Mouse (Mus musculus) cerebellum, postnatal 10 days (tissue): ENCODE measurements around the gene Spred2.
A peak's percentile ranks its signal among the peaks of the same experiment; 100 is the strongest.

Source experiments
- DNase-seq, 2 experiments: peaks; one replicate each; pipeline ENCODE4 v3.0.0; 2021; ENCODE audit warnings: mixed read lengths in 2 of 2

The Spred2 gene

DNA sequence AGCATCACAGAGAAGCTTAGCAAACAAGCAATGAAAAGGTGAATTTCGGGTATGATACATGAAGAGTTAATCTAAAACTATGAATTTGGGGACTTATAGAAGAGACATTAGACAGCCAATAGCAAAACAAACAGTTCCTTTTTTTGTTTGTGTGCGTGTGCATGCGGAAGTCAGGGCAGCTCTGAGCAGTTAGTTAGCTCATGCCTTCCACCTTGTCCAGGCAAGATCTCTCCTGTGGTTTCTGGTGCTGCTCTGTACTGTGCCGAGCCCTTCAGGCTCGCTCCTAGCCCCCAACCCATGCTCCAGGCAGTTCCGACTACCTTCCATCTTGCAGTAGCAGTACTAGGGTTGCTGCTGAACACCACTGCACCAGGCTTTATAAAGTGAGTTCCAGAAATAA, 31.5 kb downstream of the Spred2 start:
- no peak for DNase-seq

DNA sequence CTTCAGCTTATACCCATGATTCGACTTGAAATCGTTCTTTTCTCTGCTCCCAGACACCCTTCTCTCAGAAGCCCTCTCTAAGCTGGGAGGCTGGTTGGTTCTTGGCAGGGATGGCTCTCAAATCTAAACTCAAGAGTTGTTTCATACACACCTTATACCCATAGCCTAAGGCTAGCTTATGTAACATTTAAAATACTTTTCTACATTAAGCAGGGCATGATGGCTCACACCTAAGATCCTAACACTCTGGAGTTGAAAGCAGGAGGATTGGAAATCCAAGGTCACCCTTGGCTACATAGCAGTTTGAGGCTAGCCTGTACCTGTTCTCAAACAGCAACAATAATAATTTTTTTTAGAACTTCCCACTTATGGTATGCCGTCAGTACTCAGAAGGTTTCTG, 34.8 kb downstream of the Spred2 start:
- no peak for DNase-seq

DNA sequence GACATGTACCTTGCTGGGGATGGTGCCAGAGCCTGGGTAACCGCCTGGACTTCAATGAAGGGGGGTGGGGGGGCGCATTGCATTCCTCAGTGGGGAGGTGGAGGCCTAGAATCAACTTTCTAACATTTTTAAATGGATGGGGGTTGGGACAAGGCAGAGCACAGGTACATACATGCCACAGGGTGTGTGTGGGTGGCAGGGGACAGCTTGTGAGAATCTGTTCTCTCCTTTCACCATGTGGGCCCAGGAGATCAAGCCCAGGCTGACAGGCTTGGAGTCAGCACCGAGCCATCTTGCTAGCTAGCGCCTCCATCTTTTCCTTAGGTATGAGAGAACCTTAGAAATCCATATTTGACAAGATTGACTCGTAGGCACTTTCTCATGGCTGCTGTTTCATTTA, 35.7 kb downstream of the Spred2 start:
- DNase-seq: peak in 1 of 2 experiments; percentile 36

DNA sequence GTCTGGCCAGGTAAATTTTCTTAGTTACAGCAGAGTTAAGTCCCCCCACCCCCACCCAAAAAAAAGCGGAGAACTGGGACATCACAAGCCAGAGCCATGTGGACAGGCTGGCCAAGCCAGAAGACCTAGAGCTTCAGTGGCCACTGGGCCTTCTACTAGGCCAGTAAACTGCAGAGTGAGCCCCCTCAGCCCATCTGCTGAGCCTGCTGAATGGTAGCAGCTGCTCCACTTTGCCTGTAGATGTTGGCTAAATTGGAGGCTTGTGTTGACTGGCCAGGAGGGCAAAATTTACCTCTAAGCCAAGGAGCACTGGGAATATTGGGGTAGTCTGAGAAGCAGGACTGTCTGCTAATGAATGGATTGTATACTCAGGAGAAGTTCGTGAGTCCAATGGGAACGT, 36.4 kb downstream of the Spred2 start:
- DNase-seq: peak; percentile 59 to 71

DNA sequence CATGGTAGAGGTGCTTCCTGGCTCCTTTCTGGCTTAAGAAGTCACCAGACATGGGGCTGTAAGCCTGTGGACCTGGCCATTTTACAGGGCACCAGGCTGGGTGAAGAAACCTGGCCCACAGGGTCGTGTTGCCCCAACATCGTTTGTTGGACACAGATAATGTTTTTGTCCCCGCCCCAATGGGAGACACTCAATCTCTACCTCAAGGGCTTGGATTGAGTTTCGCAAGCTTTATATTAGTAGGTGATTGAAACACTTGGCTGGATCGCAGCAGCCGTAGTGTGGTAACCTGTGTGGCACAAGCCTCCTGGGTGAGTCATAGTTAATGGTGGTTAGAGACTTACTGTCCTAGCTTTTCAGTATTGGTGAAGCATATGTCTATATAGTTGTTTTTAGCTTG, 36.9 kb downstream of the Spred2 start:
- no peak for DNase-seq

DNA sequence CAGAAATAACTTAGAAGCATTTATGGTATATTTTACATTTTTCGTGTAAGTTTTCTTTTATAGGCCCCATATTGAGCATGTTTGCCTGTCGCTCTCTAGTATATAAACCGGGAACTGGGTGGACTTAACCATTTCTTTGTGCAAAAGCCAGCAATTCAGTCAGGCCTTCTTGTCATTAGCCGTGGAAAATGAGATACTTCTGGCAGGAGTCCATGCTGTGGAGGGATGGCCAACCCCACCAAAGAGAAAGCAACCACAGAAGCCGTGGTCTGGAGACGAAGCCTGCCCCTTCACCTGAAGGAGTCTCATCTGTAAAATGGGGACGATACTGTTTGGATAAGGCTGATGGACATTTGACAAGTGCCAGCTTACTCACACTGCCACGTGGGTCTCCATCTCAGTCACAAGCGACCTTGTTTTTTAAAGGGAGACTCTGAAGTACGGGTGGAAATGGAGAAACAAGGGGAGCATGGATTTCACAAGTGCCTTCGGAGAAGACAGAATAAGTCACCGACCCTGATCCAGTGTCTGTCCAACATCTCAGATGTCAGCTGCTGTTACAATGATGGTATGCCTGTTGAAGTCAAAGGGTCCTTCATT, 37.7 kb downstream of the Spred2 start:
- DNase-seq: peak; percentile 49 to 55

DNA sequence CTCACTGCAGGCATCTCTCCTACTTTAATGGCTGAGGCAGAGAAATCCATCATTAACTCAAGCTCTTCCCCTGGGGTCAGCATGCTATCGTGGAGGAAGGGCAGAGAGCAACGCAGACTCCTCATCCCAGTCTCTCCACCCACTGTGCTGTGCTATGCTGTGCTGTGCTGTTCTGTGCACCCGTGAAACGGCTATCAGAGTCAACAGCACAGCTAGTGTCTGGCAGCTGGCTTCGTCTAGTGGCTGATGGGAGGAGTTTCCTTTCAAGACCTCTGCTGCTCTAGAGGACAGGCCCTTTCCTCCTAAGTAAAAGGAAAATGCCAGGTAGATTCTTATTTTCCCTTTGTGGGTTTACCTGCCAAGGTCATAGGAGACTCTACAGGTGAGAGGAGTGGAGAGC, 38.6 kb downstream of the Spred2 start:
- DNase-seq: no peak

DNA sequence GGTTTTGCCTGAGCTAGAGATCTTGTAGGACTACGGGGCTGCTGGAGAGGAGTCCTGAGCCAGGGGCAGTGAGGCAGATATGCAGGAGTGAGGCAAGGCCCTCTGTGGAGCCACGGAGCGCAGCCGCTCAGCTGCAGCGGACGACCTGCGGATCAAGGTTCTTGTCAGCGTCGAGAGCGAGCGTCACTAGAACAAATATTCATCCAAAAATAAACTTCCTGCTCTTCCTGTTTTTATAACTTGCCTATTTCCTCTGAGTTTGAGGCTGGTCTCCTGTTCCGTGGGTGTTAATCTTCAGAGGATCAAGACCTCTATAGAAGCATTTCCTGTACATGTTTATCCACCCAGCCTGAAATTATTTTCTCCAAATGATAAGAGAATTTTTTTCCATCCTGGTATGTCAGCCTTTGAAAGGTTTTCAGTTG, 39.6 kb downstream of the Spred2 start:
- no peak for DNase-seq

DNA sequence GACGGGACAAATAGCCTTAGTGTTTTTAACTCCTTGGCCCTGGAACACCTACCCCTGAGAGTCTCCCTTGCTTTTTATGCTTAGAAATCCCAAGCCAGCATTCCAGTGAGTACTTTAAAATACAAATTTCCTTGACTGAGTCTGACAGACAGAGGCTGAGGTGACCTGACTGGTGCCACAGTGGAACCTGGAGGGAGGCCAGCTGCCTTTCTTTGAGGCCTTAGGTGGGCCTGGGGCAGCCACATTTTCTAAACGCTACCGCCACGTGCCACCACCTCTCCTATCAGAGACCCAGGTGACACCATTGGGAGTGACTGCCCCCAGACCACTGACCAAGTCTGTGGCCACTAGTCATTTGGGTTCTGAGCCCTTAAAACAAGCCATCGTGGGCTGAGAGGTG, 40.2 kb downstream of the Spred2 start:
- peak in 1 of 2 experiments; percentile 50 for DNase-seq

DNA sequence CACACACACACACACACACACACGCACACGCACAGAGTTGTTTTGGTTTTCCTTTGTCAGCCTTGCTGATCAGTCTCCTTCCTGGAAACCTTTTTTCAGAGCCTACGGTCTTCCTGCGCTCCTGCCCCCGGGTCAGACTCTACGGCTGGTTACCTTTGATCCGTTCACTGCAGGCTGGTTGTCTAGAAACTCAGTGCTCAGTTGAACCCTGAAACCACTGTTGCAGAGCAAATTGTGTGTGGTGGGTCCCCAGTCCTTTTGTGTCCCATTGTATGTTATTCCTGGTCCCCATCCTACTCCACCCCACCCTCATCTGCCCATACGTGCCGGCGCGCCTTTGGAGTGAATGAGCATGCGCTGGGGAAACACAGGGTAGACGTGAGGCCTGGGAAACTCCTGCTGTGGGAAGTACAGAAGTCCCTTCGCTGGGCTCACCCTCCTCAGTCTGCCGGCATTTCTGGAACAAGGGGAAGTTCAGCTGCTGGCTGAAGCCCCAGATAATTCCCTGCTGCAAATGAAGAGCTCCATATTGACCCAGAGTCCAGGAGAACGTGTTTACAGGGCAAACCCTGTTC, 40.9 kb downstream of the Spred2 start:
- no peak for DNase-seq

DNA sequence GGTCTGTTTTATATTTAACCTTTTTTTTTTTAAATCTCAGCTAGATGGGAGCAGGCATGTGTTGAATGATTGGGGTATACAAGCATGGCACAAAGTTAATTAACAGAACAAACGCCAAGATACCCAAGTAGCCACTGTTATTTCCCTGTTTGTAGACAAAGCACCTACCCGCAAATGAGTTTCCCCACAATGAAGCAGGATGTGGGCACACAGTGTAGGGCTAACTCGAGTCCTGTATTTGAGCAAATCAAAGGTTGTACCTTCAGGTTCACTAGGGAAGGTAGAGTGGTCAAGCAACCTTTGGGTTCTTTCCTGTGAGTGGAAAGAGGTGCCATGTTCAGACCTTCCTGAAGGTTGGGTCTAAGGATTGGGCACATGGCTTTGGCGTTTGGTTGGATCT, 41.5 kb downstream of the Spred2 start:
- DNase-seq: no peak

DNA sequence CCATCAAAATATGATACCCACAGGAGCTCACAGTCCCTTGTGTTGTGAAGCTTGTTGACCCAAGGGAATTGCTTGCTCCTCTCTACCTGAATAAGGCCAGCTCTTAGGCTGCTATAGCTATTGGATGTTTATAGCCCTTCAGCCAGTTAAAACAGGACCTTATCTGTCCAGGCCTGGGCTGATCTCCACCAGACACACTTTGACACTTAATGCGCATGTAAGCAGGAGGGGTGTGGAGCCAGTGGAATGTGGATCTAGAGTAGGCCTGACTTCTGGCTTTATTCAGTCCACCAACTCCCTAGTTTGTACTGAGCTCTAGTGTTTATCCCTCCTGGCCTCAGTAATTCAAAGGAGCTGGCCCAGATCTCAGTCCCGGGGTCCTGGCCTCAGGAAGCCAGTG, 42.1 kb downstream of the Spred2 start:
- no peak for DNase-seq

DNA sequence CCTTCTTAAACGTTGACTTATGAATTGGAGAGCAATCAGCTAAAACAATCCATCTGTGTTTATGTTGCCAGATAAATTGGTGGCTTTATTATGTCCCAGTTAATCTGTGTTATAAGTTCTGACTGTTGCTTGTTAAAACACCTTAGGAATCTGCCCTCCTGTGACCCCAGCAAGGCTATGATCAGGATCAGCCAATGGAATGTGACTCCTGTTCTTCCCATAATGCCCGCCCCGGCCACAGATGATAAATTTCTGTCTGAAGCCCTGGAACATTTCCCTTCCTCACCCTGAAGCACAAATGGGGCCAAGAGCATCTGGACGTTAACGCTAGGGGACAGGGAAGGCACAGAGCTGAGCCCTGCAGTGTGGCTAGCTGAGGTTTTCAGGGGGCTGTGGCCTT, 45.4 kb downstream of the Spred2 start:
- no peak for DNase-seq

DNA sequence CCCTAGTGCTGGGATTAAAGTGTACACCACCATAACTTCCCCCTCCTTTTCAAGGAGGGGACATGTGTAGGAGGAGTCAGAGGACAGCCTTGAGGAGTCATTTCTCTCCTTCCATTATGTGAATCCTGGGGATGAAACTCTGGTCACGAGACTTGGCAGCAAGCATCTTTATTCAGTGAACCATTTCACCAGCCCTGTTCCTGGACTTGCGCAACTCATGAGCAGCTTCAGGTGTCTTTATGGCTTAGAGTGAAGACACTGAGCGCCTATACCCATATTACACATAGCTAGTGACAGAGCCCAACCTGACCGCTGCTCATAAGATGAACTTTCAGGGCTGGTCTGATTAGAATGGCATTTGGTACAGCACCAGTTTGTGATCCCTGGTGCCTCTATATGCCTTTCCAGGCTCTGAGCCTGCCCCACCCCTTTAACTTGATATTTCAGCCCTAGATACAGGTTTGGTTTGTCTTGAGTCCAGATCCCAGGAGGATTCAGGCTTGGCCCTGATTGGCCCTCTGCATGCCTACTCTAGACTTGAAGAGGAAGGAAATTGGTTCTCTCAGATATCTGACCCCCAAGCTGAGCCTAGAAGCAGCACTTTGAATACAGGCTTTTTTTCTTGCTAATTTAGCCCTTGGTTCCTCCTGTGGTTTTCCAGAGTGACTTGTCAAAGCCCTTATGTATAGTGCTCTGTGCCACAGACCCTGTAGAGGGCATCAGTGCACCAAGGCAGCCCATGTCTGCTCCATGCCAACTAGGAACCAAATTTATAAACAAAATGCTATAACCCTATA, 48.0 kb downstream of the Spred2 start:
- DNase-seq: peak in 1 of 2 experiments; percentile 39

DNA sequence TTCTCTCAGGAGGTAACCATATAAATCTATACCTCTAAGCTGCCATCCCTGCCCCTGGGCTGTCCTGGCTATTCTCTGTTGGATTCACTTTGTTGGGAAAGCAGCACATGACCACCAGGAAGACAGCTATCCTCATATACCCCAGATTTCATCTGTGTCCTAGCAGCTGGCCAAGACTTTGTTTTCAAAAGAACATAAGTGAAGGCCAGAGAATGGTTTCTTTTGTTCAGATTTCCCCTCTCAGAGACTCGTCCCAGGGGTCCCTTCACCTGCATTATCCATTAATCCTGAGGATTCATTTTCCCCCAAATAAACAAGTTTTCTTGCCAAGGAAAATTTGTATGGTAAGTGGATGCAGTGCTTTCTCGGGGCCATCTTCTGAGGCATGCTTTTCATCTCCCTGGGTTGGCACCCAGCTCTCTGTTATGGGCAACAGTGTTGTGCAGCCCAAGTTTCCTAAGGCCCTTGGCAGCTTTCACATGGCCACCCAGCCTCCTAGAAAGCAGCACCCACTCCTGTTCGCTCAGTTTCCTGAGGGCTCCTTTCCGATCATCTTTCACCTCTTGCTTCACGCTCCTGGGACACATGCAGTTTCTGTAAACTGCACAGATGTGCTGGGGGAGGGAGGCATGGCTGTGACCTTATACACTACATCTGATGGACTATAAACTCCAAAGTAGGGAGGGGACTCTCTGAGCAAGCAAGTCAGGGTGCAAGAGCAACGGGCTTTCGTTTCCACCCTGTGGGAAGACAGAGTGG, 49.0 kb downstream of the Spred2 start:
- DNase-seq: no peak

DNA sequence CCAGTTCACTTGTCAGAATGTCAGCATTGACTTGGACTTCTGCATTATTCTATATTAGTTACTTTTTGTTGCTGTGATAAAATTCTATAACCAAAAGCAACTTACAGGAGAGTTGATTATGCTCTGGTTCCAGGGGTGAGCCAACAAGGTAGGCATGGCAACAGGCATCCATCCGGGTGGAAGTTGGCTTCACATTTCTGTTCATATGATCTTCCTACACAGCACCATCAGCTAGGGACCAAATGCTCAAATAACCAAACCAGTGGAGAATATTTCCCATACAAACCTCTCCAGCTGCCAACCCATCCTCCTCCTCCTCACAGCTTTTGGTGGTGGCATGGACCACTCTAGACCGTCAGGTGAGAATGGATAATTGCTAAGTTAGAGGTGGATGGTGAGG, 51.9 kb downstream of the Spred2 start:
- no peak for DNase-seq

DNA sequence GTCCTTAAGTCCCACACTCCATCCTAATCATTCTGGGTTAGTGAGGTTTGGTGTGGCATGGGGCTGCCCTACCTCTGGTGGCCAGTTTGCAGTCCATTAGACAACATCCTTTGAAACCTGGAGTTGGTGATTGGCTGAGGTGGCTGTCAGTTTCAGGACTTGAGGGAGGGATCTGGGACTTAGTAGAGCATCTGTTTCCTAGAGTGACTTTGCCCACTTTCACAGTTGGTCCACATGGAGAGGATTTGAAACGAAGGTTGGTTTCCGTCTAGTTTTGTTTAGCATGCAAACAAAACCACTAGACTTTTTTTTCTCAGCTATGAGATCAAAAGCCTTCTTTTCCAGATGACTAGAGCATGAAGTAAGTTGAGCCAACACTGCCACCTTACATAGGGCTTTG, 53.5 kb downstream of the Spred2 start:
- DNase-seq: peak in 1 of 2 experiments; percentile 33

DNA sequence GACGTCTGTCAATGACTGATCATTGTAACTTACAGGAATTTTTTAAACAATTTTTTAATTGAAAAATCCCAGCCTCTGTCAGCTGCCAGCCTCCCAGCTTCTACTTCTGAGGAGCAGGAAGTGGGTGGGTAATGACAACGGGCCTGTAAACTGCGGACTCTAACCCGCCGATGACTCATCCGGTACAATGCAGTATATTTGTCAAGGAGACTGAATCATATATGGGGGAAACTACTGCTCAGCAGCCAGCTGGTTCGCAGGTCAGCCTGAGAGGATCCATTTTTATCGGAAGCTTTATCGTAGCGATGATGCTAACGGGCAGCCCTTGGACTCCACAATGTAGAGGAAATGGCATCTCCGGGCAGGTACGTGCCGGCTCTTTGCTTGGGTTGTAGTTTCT, 55.2 kb downstream of the Spred2 start:
- no peak for DNase-seq

DNA sequence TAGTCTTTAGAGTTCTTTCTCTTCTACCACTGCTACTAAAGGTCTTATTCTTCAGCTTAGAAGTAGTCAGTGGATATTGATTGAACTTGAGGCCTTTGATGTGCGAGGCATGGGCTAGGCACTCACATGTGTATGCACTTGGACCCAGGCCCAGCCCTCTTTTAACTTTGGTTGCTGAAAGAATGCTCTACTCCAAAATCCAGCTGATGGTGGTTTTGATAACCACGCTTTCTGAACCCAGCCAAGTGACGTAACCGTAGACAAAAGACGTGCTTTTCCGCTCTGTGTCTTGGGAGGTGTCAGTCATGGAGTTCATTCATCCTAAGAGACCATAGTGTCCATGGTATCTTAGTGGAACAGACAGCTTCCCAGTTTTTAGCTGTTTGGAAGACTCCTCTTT, 57.9 kb downstream of the Spred2 start:
- no peak for DNase-seq

DNA sequence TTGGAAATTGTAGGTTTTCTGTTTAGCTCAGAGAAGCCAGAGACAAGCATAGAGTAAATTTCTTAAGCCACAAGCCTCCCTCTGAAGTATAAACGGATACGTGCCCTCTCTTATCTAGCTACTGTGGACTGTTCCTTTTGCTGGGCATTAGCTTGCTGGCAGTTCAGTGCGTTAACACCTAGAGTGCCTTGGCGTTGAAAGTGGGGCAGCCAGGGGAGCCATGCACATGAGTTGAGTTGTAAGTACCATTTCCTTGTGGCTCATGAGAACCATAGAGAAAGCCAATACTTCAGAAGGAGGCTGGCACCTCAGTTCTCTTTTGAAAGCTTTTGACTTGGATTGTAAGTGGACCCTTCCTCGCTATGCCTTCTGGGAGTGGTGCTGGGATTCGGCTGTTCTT, 58.6 kb downstream of the Spred2 start:
- DNase-seq: no peak

DNA sequence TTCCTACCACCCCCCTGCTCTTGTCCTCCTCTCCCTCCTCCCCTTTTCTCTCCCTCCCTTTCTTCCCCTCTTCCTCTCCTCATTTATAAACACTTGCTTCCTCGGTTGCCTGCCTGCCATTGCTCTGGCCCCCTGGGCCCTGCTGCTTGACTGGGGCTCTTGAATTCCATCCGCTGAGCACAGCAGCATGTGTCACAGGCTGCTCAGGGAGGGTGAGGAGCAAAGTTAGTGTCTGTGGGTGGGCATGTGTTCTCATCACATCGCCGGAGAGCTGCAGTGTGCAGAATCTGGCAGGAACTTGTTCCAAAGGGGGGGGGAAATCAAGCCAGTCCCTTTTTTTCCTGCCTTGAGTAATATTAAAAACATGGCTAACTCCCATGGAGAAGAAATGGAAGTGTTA, 59.1 kb downstream of the Spred2 start:
- no peak for DNase-seq

DNA sequence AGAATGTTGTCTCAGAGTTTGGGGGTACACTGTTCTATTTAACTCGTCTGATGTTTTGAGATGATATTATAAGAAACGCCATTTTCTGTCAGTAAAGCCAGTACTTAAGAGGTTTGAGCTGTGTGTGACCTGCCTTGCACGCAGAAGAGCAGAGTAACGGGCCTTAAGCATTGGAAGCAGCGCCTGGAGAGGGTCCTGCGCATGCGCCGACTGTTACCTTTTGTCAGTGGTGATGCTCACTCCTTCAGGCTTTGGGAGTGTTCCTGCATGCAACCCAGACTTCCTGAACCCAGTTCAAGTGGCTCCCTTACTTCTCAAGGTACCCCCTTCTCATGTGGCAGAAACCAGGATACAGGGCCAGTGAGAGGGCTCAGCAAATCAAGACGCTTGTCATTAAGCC, 59.9 kb downstream of the Spred2 start:
- no peak for DNase-seq

DNA sequence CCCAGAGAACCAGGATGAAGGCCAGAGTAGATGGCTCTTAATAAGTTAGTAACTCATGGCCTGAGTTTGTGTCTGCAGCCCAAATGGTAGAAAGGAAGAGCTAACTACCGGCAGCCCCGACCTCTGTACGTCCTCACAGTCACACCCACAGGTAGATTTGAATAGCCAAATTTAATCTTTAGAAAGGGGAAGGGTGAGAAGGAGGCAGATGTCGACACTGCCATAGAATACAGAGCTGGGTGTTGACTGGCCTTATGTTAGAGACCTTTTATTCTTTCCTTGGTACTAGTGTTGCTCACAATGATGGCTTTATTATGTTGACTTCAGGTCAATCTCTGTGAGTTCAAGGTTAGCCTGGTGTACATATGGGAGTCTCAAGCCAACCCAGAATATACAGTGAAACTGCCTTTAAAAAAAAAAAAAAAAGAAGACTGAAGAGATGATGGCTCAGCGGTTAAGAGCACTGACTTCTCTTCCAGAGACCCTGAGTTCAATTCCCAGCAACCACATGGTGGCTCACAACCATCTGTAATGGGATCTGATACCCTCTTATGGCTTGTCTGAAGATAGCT, 61.2 kb downstream of the Spred2 start:
- DNase-seq: no peak
